In the genomic region with DNA sequence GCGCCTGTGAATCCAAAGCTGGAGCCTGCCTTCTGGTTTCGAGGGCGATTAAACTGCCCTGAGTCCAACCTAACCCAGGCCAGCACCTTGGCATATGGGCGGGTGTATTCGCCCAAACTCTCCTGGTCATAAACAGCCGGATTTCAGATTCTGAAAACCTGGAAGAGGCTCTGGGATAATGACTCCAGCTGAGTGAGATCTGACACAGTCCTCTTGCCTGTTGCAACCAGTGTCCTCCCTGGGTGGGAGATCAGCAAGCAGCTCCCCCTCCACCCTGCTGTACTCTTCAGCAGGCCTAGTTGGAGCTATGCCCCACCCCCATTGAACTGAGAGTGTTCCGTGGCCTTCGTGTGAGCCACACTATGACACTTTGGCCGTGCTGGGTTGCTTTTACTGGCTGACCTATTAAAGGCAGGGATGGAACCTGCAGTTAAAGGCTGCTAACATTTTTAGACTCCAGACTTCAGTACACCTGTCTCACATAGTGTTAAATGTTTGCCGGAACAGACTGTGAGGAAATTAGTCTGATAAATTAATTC, we compare ENCODE assay signal across 10 mouse cellular contexts. TPM values are rescaled to one million over a fixed set of nuclear protein-coding genes. Genes with fewer than 3 reads are reported as not detected.
DNase-seq lines count a peak whose midpoint lies in the region; ATAC-seq lines count a peak whose summit lies in the region.
"Had no signal": no experiment of that assay in that cellular context is flagged by ENCODE, and none has a peak within 500 bp of the region (broad histone marks: within the 10 kb centered on the region; RNA-seq: fewer than 3 reads in every experiment).

No protein-coding gene starts in this region.

- 16% methylated on average over 10 of the region's 10 CpGs for WGBS in heart, embryonic 12.5 days
- 17% methylated on average over 10 of the region's 10 CpGs for WGBS in hindbrain, embryonic 10.5 days

- ATAC-seq in heart, embryonic 12.5 days (ENCODE audit: insufficient number of reproducible peaks, low FRiP score) = no peak

- peaks cover 17% of the 10 kb centered on the region for H3K4me1 ChIP-seq in heart, embryonic 12.5 days (replicated peaks)
- H3K4me1 ChIP-seq in hindbrain, embryonic 10.5 days (replicated peaks) = peaks cover 33% of the 10 kb centered on the region

- H3K27ac ChIP-seq in heart, embryonic 12.5 days (ENCODE audit: poor library complexity, severe bottlenecking) = no peak overlapping the region
- no peak overlapping the region for H3K27ac ChIP-seq in hindbrain, embryonic 10.5 days

- peak overlapping the region; percentile 75 for H3K4me2 ChIP-seq in heart, embryonic 12.5 days

- intact Hi-C loops in heart, postnatal 36 days (cut with DNase I) = no loop called here

- H3K4me3 ChIP-seq in heart, embryonic 12.5 days = peak overlapping the region; percentile 48
- H3K4me3 ChIP-seq in hindbrain, embryonic 10.5 days = peak overlapping the region; percentile 47

- no peaks in the 10 kb centered on the region for H3K36me3 ChIP-seq in heart, embryonic 12.5 days
- no peaks in the 10 kb centered on the region for H3K36me3 ChIP-seq in hindbrain, embryonic 10.5 days

- peaks cover 98% of the 10 kb centered on the region for H3K27me3 ChIP-seq in heart, embryonic 12.5 days (replicated peaks)
- peaks cover 100% of the 10 kb centered on the region for H3K27me3 ChIP-seq in hindbrain, embryonic 10.5 days (ENCODE audit: insufficient read depth, poor library complexity, severe bottlenecking)

- no peak for DNase-seq in heart, postnatal 36 days
- DNase-seq in hindbrain, embryonic 10.5 days (ENCODE audit: low spot score) = peak; percentile 23
- peak; percentile 74 to 90 for DNase-seq in kidney, postnatal 25 days
- DNase-seq in neural tube, embryonic 10.5 days (ENCODE audit: extremely low spot score, low spot score) = peak; percentile 32
- DNase-seq in adrenal gland, adult 18-20 months (ENCODE audit: low spot score in 2 of 2) = no peak
- no peak for DNase-seq in ovary, adult 18-20 months (ENCODE audit: low spot score)
- DNase-seq in gastrocnemius, postnatal 10 days = no peak
- DNase-seq: gastrocnemius, postnatal 25 days had no signal

- H3K9ac ChIP-seq in heart, embryonic 12.5 days = no peak overlapping the region

- H3K9me3 ChIP-seq in heart, embryonic 12.5 days (replicated peaks) = no peaks in the 10 kb centered on the region
- no peaks in the 10 kb centered on the region for H3K9me3 ChIP-seq in hindbrain, embryonic 10.5 days

RNA-seq across cellular contexts. Expression of gene Ovol1, which starts 0.9 kb away (rescaled TPM):
- polyA plus RNA-seq in heart, embryonic 12.5 days (2016; fragmentation: Nextera tagmentation; extraction: Ambion mirVana) = not detected in 2 replicates
- not detected for total RNA-seq in heart, postnatal 36 days (2021)
- polyA plus RNA-seq in hindbrain, embryonic 10.5 days (2016; fragmentation: Nextera tagmentation; extraction: Ambion mirVana) = 0.39 and 0.77 TPM in 2 replicates
- not detected for total RNA-seq in adrenal gland, adult 18-20 months (2021)
- total RNA-seq in gastrocnemius, postnatal 10 days (2021) = not detected
- total RNA-seq: gastrocnemius, postnatal 25 days had no signal
- polyA plus RNA-seq: C2C12 had no signal

RNA-seq across cellular contexts. Expression of gene Ap5b1, which starts 6.5 kb away (rescaled TPM):
- 2.2 and 2.5 TPM in 2 replicates for polyA plus RNA-seq in heart, embryonic 12.5 days (2016; fragmentation: Nextera tagmentation; extraction: Ambion mirVana)
- 1 to 10 TPM; 3.1 to 3.4 TPM for total RNA-seq in heart, postnatal 36 days (2021)
- polyA plus RNA-seq in hindbrain, embryonic 10.5 days (2016; fragmentation: Nextera tagmentation; extraction: Ambion mirVana) = 1.6 and 2.6 TPM in 2 replicates
- 1 to 10 TPM; 6.5 to 9.9 TPM for total RNA-seq in adrenal gland, adult 18-20 months (2021)
- total RNA-seq in gastrocnemius, postnatal 10 days (2021) = 1 to 10 TPM; 1.6 to 2.7 TPM

RNA-seq across cellular contexts. Expression of gene Rnaseh2c, which starts 40.4 kb away (rescaled TPM):
- 102 and 110 TPM in 2 replicates for polyA plus RNA-seq in heart, embryonic 12.5 days (2016; fragmentation: Nextera tagmentation; extraction: Ambion mirVana)
- 10 to 100 TPM; 42.7 to 53.2 TPM for total RNA-seq in heart, postnatal 36 days (2021)
- polyA plus RNA-seq in hindbrain, embryonic 10.5 days (2016; fragmentation: Nextera tagmentation; extraction: Ambion mirVana) = 177 and 187 TPM in 2 replicates
- 100 to 1,000 TPM; 108 to 113 TPM for total RNA-seq in adrenal gland, adult 18-20 months (2021)
- 10 to 100 TPM; 44.9 to 50.4 TPM for total RNA-seq in gastrocnemius, postnatal 10 days (2021)

RNA-seq across cellular contexts. Expression of gene Kat5, which starts 48.7 kb away (rescaled TPM):
- polyA plus RNA-seq in heart, embryonic 12.5 days (2016; fragmentation: Nextera tagmentation; extraction: Ambion mirVana) = 31.5 and 36.1 TPM in 2 replicates
- total RNA-seq in heart, postnatal 36 days (2021) = 10 to 100 TPM; 30.3 to 37.0 TPM
- polyA plus RNA-seq in hindbrain, embryonic 10.5 days (2016; fragmentation: Nextera tagmentation; extraction: Ambion mirVana) = 58.9 and 69.2 TPM in 2 replicates
- 10 to 100 TPM; 67.8 to 69.3 TPM for total RNA-seq in adrenal gland, adult 18-20 months (2021)
- total RNA-seq in gastrocnemius, postnatal 10 days (2021) = 10 to 100 TPM; 31.6 to 39.9 TPM

RNA-seq across cellular contexts. Expression of gene Snx32, which starts 51.0 kb away (rescaled TPM):
- 16.3 and 16.9 TPM in 2 replicates for polyA plus RNA-seq in heart, embryonic 12.5 days (2016; fragmentation: Nextera tagmentation; extraction: Ambion mirVana)
- total RNA-seq in heart, postnatal 36 days (2021) = 1 to 10 TPM; 5.1 TPM
- polyA plus RNA-seq in hindbrain, embryonic 10.5 days (2016; fragmentation: Nextera tagmentation; extraction: Ambion mirVana) = 8.9 and 18.7 TPM in 2 replicates
- 10 to 100 TPM; 12.3 to 12.4 TPM for total RNA-seq in adrenal gland, adult 18-20 months (2021)
- total RNA-seq in gastrocnemius, postnatal 10 days (2021) = 1 to 10 TPM; 5.1 to 7.2 TPM

Comparison
In these comparisons a context has a peak if more than half of its experiments do, and no peak if none do; other contexts are left out.
1. DNase-seq: peak in hindbrain, embryonic 10.5 days (single experiment), kidney, postnatal 25 days (2 of 2) and neural tube, embryonic 10.5 days (single experiment); none in heart, postnatal 36 days (0 of 2), adrenal gland, adult 18-20 months (0 of 2), ovary, adult 18-20 months (single experiment) and gastrocnemius, postnatal 10 days (single experiment).